Mouse (Mus musculus): ENCODE data around the gene Tenm4. TPM values are rescaled to one million over a fixed set of nuclear protein-coding genes. Genes with fewer than 3 reads are reported as not detected.

Tenm4 gene
- polyA plus RNA-seq, 1 experiment: 12.2 TPM

GRCm38 (mm10) chr7:96334361-96334760 lies 163.3 kb downstream of the Tenm4 start:
- no peak overlapping the region for H3K4me3 ChIP-seq (replicated peaks; ENCODE audit: insufficient read depth, low read depth, low read length)
- H3K27me3 ChIP-seq (ENCODE audit: control insufficient read depth, insufficient read depth, low read length): no peaks in the 10 kb centered on the region
- H3K27ac ChIP-seq (ENCODE audit: insufficient read depth, low read length): no peak overlapping the region
- WGBS: 65% methylated on average over 2 of the region's 2 CpGs
- no peaks in the 10 kb centered on the region for H3K4me1 ChIP-seq (ENCODE audit: control insufficient read depth, insufficient read depth, low read length)
- DNase-seq: no peak
- TF ChIP-seq CTCF (IDR thresholded peaks at IDR 0.05; ENCODE audit: borderline replicate concordance, insufficient read depth, low read depth, low read length): no peak
- no peak for TF ChIP-seq POLR2A (IDR thresholded peaks at IDR 0.05; ENCODE audit: borderline replicate concordance, insufficient read depth, low read length)

- H3K27me3 ChIP-seq (ENCODE audit: control insufficient read depth, insufficient read depth, low read length): no peaks in the 10 kb centered on the region; the same call in 1 of the 2 replicates
- H3K4me1 ChIP-seq (ENCODE audit: control insufficient read depth, insufficient read depth, low read length): no peaks in the 10 kb centered on the region
- DNase-seq: no peak
- TF ChIP-seq POLR2A (IDR thresholded peaks at IDR 0.05; ENCODE audit: borderline replicate concordance, insufficient read depth, low read length) (no peak), CTCF (IDR thresholded peaks at IDR 0.05; ENCODE audit: borderline replicate concordance, insufficient read depth, low read depth, low read length) (no peak)
- no peak overlapping the region for H3K27ac ChIP-seq (ENCODE audit: insufficient read depth, low read length)
- H3K4me3 ChIP-seq (replicated peaks; ENCODE audit: insufficient read depth, low read depth, low read length): no peak overlapping the region
These were observed 165.3 kb downstream of the Tenm4 start for GRCm38 (mm10) chr7:96336376-96336775.

DNA sequence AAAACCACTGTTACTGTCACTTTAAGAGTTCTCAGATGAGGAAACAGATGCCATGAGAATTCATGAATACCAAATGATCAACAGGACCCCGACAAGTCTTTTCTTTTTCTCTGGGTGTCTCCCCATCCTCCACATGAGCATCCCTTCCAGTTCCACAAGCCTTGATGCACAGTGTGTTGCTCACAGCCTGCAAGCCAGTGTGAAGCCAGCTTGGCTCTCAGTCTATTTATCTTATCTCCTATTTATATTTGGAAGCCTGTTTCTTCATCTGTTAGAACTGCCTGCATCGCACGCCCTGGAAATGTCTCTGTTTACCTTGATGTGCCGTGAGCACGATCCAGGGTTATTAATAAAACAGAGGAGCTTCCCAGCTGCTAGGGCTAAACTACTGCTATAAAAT lies 169.8 kb downstream of the Tenm4 start:
- Histone ChIP-seq H3K27me3 (ENCODE audit: control insufficient read depth, insufficient read depth, low read length) (no peaks in the 10 kb centered on the region; the same call in 1 of the 2 replicates), H3K4me1 (ENCODE audit: control insufficient read depth, insufficient read depth, low read length) (no peaks in the 10 kb centered on the region), H3K27ac (ENCODE audit: insufficient read depth, low read length) (no peak overlapping the region), H3K4me3 (replicated peaks; ENCODE audit: insufficient read depth, low read depth, low read length) (no peak overlapping the region)
- TF ChIP-seq POLR2A (IDR thresholded peaks at IDR 0.05; ENCODE audit: borderline replicate concordance, insufficient read depth, low read length): no peak
- 54% methylated on average over 5 of the region's 5 CpGs for WGBS
- no peak for DNase-seq

DNA sequence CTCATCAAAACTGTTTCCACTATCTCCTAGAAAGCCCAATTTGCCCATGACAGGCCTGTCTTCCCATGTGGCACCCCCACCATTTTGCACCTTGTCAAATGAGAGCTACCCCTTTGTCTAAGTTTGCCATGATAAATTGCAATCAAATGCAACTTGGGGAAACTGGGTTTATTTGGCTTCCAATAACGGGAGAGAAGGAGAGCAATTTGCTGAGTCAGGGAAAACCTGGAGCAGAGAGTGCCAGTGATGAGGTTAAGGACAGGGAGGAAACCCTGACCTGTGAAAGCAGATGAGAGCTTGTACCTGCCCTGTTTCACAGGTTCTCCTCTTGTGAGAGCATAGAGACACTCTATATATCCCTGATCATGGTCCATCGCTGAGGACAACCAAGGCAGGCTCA lies 170.4 kb downstream of the Tenm4 start:
- Histone ChIP-seq H3K27ac (ENCODE audit: insufficient read depth, low read length) (no peak overlapping the region), H3K4me3 (replicated peaks; ENCODE audit: insufficient read depth, low read depth, low read length) (no peak overlapping the region), H3K27me3 (ENCODE audit: control insufficient read depth, insufficient read depth, low read length) (no peaks in the 10 kb centered on the region; the same call in 1 of the 2 replicates), H3K4me1 (ENCODE audit: control insufficient read depth, insufficient read depth, low read length) (no peaks in the 10 kb centered on the region)
- no peak for TF ChIP-seq CTCF (IDR thresholded peaks at IDR 0.05; ENCODE audit: borderline replicate concordance, insufficient read depth, low read depth, low read length)
- TF ChIP-seq POLR2A (IDR thresholded peaks at IDR 0.05; ENCODE audit: borderline replicate concordance, insufficient read depth, low read length): no peak
- DNase-seq: no peak
- WGBS: 83% methylated on average over 2 of the region's 2 CpGs

DNA sequence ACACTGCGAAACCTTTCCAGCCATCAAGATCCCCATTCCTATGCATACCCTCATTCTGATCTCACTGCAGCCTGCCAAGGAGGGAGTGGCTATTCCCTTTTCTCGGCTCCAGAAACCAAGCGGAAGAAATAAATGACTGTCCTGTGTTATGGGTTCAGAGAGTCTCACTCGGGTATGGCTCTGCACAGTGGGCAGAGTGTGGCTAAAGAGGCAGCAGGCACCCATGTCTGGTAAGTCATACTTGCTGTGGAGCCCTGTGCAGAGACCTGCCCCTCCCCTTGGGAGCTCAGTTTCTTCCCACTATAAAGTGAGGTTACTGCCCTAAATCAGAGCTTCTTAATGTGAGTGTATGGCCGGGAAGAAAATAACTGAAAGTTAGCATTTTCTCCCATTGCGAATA lies 171.9 kb downstream of the Tenm4 start:
- Histone ChIP-seq H3K4me1 (ENCODE audit: control insufficient read depth, insufficient read depth, low read length) (no peaks in the 10 kb centered on the region), H3K27ac (ENCODE audit: insufficient read depth, low read length) (no peak overlapping the region), H3K27me3 (ENCODE audit: control insufficient read depth, insufficient read depth, low read length) (no peaks in the 10 kb centered on the region; the same call in 1 of the 2 replicates), H3K4me3 (replicated peaks; ENCODE audit: insufficient read depth, low read depth, low read length) (no peak overlapping the region)
- no peak for DNase-seq
- WGBS: 66% methylated on average over 6 of the region's 6 CpGs
- no peak for TF ChIP-seq POLR2A (IDR thresholded peaks at IDR 0.05; ENCODE audit: borderline replicate concordance, insufficient read depth, low read length)

GRCm38 (mm10) chr7:96343667-96344066 lies 172.6 kb downstream of the Tenm4 start:
- no peaks in the 10 kb centered on the region; the same call in 1 of the 2 replicates for H3K27me3 ChIP-seq (ENCODE audit: control insufficient read depth, insufficient read depth, low read length)
- WGBS: 91% methylated on average over 2 of the region's 2 CpGs
- H3K4me3 ChIP-seq (replicated peaks; ENCODE audit: insufficient read depth, low read depth, low read length): no peak overlapping the region
- H3K27ac ChIP-seq (ENCODE audit: insufficient read depth, low read length): no peak overlapping the region
- H3K4me1 ChIP-seq (ENCODE audit: control insufficient read depth, insufficient read depth, low read length): no peaks in the 10 kb centered on the region
- no peak for TF ChIP-seq POLR2A (IDR thresholded peaks at IDR 0.05; ENCODE audit: borderline replicate concordance, insufficient read depth, low read length)
- no peak for TF ChIP-seq CTCF (IDR thresholded peaks at IDR 0.05; ENCODE audit: borderline replicate concordance, insufficient read depth, low read depth, low read length)
- DNase-seq: no peak

- DNase-seq: no peak
- no peak overlapping the region for H3K4me3 ChIP-seq (replicated peaks; ENCODE audit: insufficient read depth, low read depth, low read length)
- no peak for TF ChIP-seq POLR2A (IDR thresholded peaks at IDR 0.05; ENCODE audit: borderline replicate concordance, insufficient read depth, low read length)
- no peak for TF ChIP-seq CTCF (IDR thresholded peaks at IDR 0.05; ENCODE audit: borderline replicate concordance, insufficient read depth, low read depth, low read length)
- H3K27ac ChIP-seq (ENCODE audit: insufficient read depth, low read length): no peak overlapping the region
- peaks cover 7% of the 10 kb centered on the region for H3K4me1 ChIP-seq (ENCODE audit: control insufficient read depth, insufficient read depth, low read length)
- 85% methylated on average over 8 of the region's 8 CpGs for WGBS
- no peaks in the 10 kb centered on the region; the same call in 1 of the 2 replicates for H3K27me3 ChIP-seq (ENCODE audit: control insufficient read depth, insufficient read depth, low read length)
These were observed 181.6 kb downstream of the Tenm4 start for GRCm38 (mm10) chr7:96352671-96353070.

GRCm38 (mm10) chr7:96356285-96356811 lies 185.3 kb downstream of the Tenm4 start:
- Histone ChIP-seq H3K27me3 (ENCODE audit: control insufficient read depth, insufficient read depth, low read length) (no peaks in the 10 kb centered on the region; the same call in 1 of the 2 replicates), H3K27ac (ENCODE audit: insufficient read depth, low read length) (no peak overlapping the region), H3K4me1 (ENCODE audit: control insufficient read depth, insufficient read depth, low read length) (peaks cover 13% of the 10 kb centered on the region), H3K4me3 (replicated peaks; ENCODE audit: insufficient read depth, low read depth, low read length) (no peak overlapping the region)
- no peak for TF ChIP-seq CTCF (IDR thresholded peaks at IDR 0.05; ENCODE audit: borderline replicate concordance, insufficient read depth, low read depth, low read length)
- TF ChIP-seq POLR2A (IDR thresholded peaks at IDR 0.05; ENCODE audit: borderline replicate concordance, insufficient read depth, low read length): no peak
- no peak for DNase-seq
- 85% methylated on average over 3 of the region's 3 CpGs for WGBS
